Mouse (Mus musculus) spleen, adult 2 months (tissue): ENCODE measurements around the gene Eddm3b.

Source experiments
- CTCF ChIP-seq: fragments of 200-500 bp; IDR thresholded peaks from 2 replicates; pipeline ENCODE4 v1.5.1; 2011; ENCODE audit warnings: mild to moderate bottlenecking, inconsistent platforms; ENCODE audit not compliant: insufficient read depth, insufficient read length, insufficient replicate concordance; ENCODE audit errors: extremely low read depth
- POLR2A ChIP-seq: fragments of 200-500 bp; IDR thresholded peaks from 2 replicates; pipeline ENCODE4 v1.6.1; 2011; ENCODE audit warnings: low read depth, low read length, inconsistent platforms

GRCm38 (mm10) chr14:51130315-51130940, 16.2 kb downstream of the Eddm3b start:
- TF ChIP-seq POLR2A (no peak), CTCF (no peak)
